Mouse (Mus musculus): ENCODE data around the gene Rpa2.

- TF ChIP-seq GATA1 (IDR thresholded peaks at IDR 0.05; ENCODE audit: borderline replicate concordance, low read length) (no peak), FLI1 (IDR thresholded peaks at IDR 0.05; ENCODE audit: low read length) (no peak)
Measured at GRCm38 (mm10) chr4:132741491-132741890, 26.6 kb upstream of the Rpa2 start.

All from megakaryocyte, embryonic 14.5 days (primary cell).